In genomic region chr13:21167910-21168300, GRCm38 (mm10) we compare ENCODE assay signal across 9 mouse cellular contexts. TPM values are rescaled to one million over a fixed set of nuclear protein-coding genes. Genes with fewer than 3 reads are reported as not detected.
A peak's percentile ranks its signal among the peaks of the same experiment; 100 is the strongest.
DNase-seq lines count a peak whose midpoint lies in the region; ATAC-seq lines count a peak whose summit lies in the region.
"Had no signal": no experiment of that assay in that cellular context is flagged by ENCODE, and none has a peak within 500 bp of the region (broad histone marks: within the 10 kb centered on the region; RNA-seq: fewer than 3 reads in every experiment).

No protein-coding gene starts in this region.

- no peaks in the 10 kb centered on the region for H3K9me3 ChIP-seq in embryonic facial prominence, embryonic 10.5 days
- no peaks in the 10 kb centered on the region for H3K9me3 ChIP-seq in hindbrain, embryonic 12.5 days (replicated peaks)
- H3K9me3 ChIP-seq in liver, embryonic 13.5 days (replicated peaks) = no peaks in the 10 kb centered on the region
- no peaks in the 10 kb centered on the region for H3K9me3 ChIP-seq in neural tube, embryonic 13.5 days

- peaks cover 12% of the 10 kb centered on the region for H3K4me1 ChIP-seq in embryonic facial prominence, embryonic 10.5 days
- peaks cover 11% of the 10 kb centered on the region for H3K4me1 ChIP-seq in hindbrain, embryonic 12.5 days
- peaks cover 35% of the 10 kb centered on the region for H3K4me1 ChIP-seq in liver, embryonic 13.5 days (replicated peaks)
- peaks cover 27% of the 10 kb centered on the region for H3K4me1 ChIP-seq in neural tube, embryonic 13.5 days (replicated peaks)

- H3K27me3 ChIP-seq in embryonic facial prominence, embryonic 10.5 days (replicated peaks; ENCODE audit: low read depth, poor library complexity, severe bottlenecking) = no peaks in the 10 kb centered on the region
- H3K27me3 ChIP-seq in hindbrain, embryonic 12.5 days = no peaks in the 10 kb centered on the region; the same call in 1 of the 2 replicates
- H3K27me3 ChIP-seq in liver, embryonic 13.5 days = peaks cover 4% of the 10 kb centered on the region
- no peaks in the 10 kb centered on the region for H3K27me3 ChIP-seq in neural tube, embryonic 13.5 days

- peak overlapping the region; percentile 86 for H3K4me2 ChIP-seq in hindbrain, embryonic 12.5 days (replicated peaks)
- H3K4me2 ChIP-seq in liver, embryonic 13.5 days = peak overlapping the region; percentile 93
- peak overlapping the region; percentile 73 for H3K4me2 ChIP-seq in neural tube, embryonic 13.5 days

- ATAC-seq in hindbrain, embryonic 12.5 days (ENCODE audit: low FRiP score) = no peak; the same call in 1 of the 2 replicates
- no peak for ATAC-seq in liver, embryonic 13.5 days (ENCODE audit: low read depth)
- ATAC-seq in neural tube, embryonic 13.5 days (ENCODE audit: low read depth) = peak; percentile 44; the same call in 1 of the 2 replicates

- H3K36me3 ChIP-seq in embryonic facial prominence, embryonic 10.5 days (replicated peaks) = no peaks in the 10 kb centered on the region
- H3K36me3 ChIP-seq in hindbrain, embryonic 12.5 days = no peaks in the 10 kb centered on the region
- no peaks in the 10 kb centered on the region for H3K36me3 ChIP-seq in liver, embryonic 13.5 days
- no peaks in the 10 kb centered on the region for H3K36me3 ChIP-seq in neural tube, embryonic 13.5 days

- WGBS in embryonic facial prominence, embryonic 10.5 days = under 1% methylated on average over 8 of the region's 8 CpGs
- WGBS in hindbrain, embryonic 12.5 days = 2% methylated on average over 8 of the region's 8 CpGs
- WGBS in liver, embryonic 13.5 days (ENCODE audit: insufficient replicate concordance) = 1% methylated on average over 8 of the region's 8 CpGs
- WGBS in neural tube, embryonic 13.5 days = 2% methylated on average over 8 of the region's 8 CpGs

- no peak overlapping the region for H3K27ac ChIP-seq in embryonic facial prominence, embryonic 10.5 days (replicated peaks)
- H3K27ac ChIP-seq in hindbrain, embryonic 12.5 days = no peak overlapping the region
- no peak overlapping the region for H3K27ac ChIP-seq in liver, embryonic 13.5 days
- no peak overlapping the region for H3K27ac ChIP-seq in neural tube, embryonic 13.5 days (replicated peaks)

- 0 out of 2 replicates have a peak overlapping the region, but pooled peaks have one; percentile 50 for H3K9ac ChIP-seq in hindbrain, embryonic 12.5 days
- peak overlapping the region; percentile 76 for H3K9ac ChIP-seq in liver, embryonic 13.5 days
- H3K9ac ChIP-seq in neural tube, embryonic 13.5 days = no peak overlapping the region

- peak; percentile 82 for DNase-seq in 3T3-L1 (ENCODE audit: low read depth, low spot score)
- DNase-seq in CD8-positive naive resting alpha-beta T cell, adult 2 months (ENCODE audit: low read depth in 2 of 2, low spot score in 2 of 2) = peak; percentile 39 to 44
- peak; percentile 36 for DNase-seq in embryonic facial prominence, embryonic 10.5 days (ENCODE audit: low spot score)
- DNase-seq in liver, embryonic 13.5 days = peak; percentile 43
- no peak for DNase-seq in left cerebral cortex, postnatal 10 days (ENCODE audit: extremely low spot score in 1 of 2, low spot score in 2 of 2)
- DNase-seq in right cerebral cortex, postnatal 10 days (ENCODE audit: low spot score in 2 of 2) = no peak

- intact Hi-C loops in left cerebral cortex, postnatal 10 days (cut with DNase I) = no loop called here

- H3K4me3 ChIP-seq in embryonic facial prominence, embryonic 10.5 days = peak overlapping the region; percentile 65
- H3K4me3 ChIP-seq in hindbrain, embryonic 12.5 days = peak overlapping the region; percentile 52
- H3K4me3 ChIP-seq in liver, embryonic 13.5 days (replicated peaks) = peak overlapping the region; percentile 72
- peak overlapping the region; percentile 56 for H3K4me3 ChIP-seq in neural tube, embryonic 13.5 days

RNA-seq across cellular contexts. Expression of gene Trim27, which starts 11.3 kb away (rescaled TPM):
- polyA plus RNA-seq in embryonic facial prominence, embryonic 10.5 days (2016; fragmentation: Nextera tagmentation; extraction: Ambion mirVana) = 180 and 191 TPM in 2 replicates
- 127 and 130 TPM in 2 replicates for polyA plus RNA-seq in hindbrain, embryonic 12.5 days (2016; fragmentation: Nextera tagmentation; extraction: Ambion mirVana)
- polyA plus RNA-seq in liver, embryonic 13.5 days (2015; fragmentation: Nextera tagmentation; extraction: Ambion mirVana) = 81.4 and 82.3 TPM in 2 replicates
- polyA plus RNA-seq in neural tube, embryonic 13.5 days (2015; fragmentation: Nextera tagmentation; extraction: Ambion mirVana) = 82.9 and 88.9 TPM in 2 replicates
- 10 to 100 TPM; 43.1 to 45.0 TPM for total RNA-seq in left cerebral cortex, postnatal 10 days (2021)

RNA-seq across cellular contexts. Expression of gene Olfr1368, which starts 22.2 kb away (rescaled TPM):
- polyA plus RNA-seq in embryonic facial prominence, embryonic 10.5 days (2016; fragmentation: Nextera tagmentation; extraction: Ambion mirVana) = not detected in 2 replicates
- not detected in 2 replicates for polyA plus RNA-seq in hindbrain, embryonic 12.5 days (2016; fragmentation: Nextera tagmentation; extraction: Ambion mirVana)
- polyA plus RNA-seq in liver, embryonic 13.5 days (2015; fragmentation: Nextera tagmentation; extraction: Ambion mirVana) = not detected in 2 replicates
- not detected in 2 replicates for polyA plus RNA-seq in neural tube, embryonic 13.5 days (2015; fragmentation: Nextera tagmentation; extraction: Ambion mirVana)
- not detected for total RNA-seq in left cerebral cortex, postnatal 10 days (2021)
- total RNA-seq: hematopoietic stem cell, adult 5-6 weeks had no signal

RNA-seq across cellular contexts. Expression of gene Olfr263, which starts 38.5 kb away (rescaled TPM):
- not detected in 2 replicates for polyA plus RNA-seq in embryonic facial prominence, embryonic 10.5 days (2016; fragmentation: Nextera tagmentation; extraction: Ambion mirVana)
- not detected in 2 replicates for polyA plus RNA-seq in hindbrain, embryonic 12.5 days (2016; fragmentation: Nextera tagmentation; extraction: Ambion mirVana)
- not detected in 2 replicates for polyA plus RNA-seq in liver, embryonic 13.5 days (2015; fragmentation: Nextera tagmentation; extraction: Ambion mirVana)
- not detected in 2 replicates for polyA plus RNA-seq in neural tube, embryonic 13.5 days (2015; fragmentation: Nextera tagmentation; extraction: Ambion mirVana)
- total RNA-seq in left cerebral cortex, postnatal 10 days (2021) = not detected
- total RNA-seq: hematopoietic stem cell, adult 5-6 weeks had no signal

RNA-seq across cellular contexts. Expression of gene Olfr1369-ps1, which starts 56.6 kb away (rescaled TPM):
- polyA plus RNA-seq in embryonic facial prominence, embryonic 10.5 days (2016; fragmentation: Nextera tagmentation; extraction: Ambion mirVana) = 0.04 and 0.09 TPM in 2 replicates
- 0.05 TPM in 1 of 2 replicates, not detected in the other for polyA plus RNA-seq in hindbrain, embryonic 12.5 days (2016; fragmentation: Nextera tagmentation; extraction: Ambion mirVana)
- polyA plus RNA-seq in liver, embryonic 13.5 days (2015; fragmentation: Nextera tagmentation; extraction: Ambion mirVana) = 0.02 and 0.07 TPM in 2 replicates
- not detected in 2 replicates for polyA plus RNA-seq in neural tube, embryonic 13.5 days (2015; fragmentation: Nextera tagmentation; extraction: Ambion mirVana)
- not detected for total RNA-seq in left cerebral cortex, postnatal 10 days (2021)
- total RNA-seq: hematopoietic stem cell, adult 5-6 weeks had no signal

Comparison
In these comparisons a context has a peak if more than half of its experiments do, and no peak if none do; other contexts are left out.
1. DNase-seq: peak in 3T3-L1 (single experiment), CD8-positive naive resting alpha-beta T cell, adult 2 months (2 of 2), embryonic facial prominence, embryonic 10.5 days (single experiment) and liver, embryonic 13.5 days (single experiment); none in left cerebral cortex, postnatal 10 days (0 of 2) and right cerebral cortex, postnatal 10 days (0 of 2).
2. Peak in every context shown above with its lines, with median percentiles within 50 percentile points of each other: H3K4me3 ChIP-seq and H3K4me2 ChIP-seq.